Mouse (Mus musculus): ENCODE data around the gene Urb2. TPM values are rescaled to one million over a fixed set of nuclear protein-coding genes. Genes with fewer than 3 reads are reported as not detected.

Gene Urb2
- total RNA-seq, 2 experiments from 2014 or later = 8.5 to 10.9 TPM

DNA sequence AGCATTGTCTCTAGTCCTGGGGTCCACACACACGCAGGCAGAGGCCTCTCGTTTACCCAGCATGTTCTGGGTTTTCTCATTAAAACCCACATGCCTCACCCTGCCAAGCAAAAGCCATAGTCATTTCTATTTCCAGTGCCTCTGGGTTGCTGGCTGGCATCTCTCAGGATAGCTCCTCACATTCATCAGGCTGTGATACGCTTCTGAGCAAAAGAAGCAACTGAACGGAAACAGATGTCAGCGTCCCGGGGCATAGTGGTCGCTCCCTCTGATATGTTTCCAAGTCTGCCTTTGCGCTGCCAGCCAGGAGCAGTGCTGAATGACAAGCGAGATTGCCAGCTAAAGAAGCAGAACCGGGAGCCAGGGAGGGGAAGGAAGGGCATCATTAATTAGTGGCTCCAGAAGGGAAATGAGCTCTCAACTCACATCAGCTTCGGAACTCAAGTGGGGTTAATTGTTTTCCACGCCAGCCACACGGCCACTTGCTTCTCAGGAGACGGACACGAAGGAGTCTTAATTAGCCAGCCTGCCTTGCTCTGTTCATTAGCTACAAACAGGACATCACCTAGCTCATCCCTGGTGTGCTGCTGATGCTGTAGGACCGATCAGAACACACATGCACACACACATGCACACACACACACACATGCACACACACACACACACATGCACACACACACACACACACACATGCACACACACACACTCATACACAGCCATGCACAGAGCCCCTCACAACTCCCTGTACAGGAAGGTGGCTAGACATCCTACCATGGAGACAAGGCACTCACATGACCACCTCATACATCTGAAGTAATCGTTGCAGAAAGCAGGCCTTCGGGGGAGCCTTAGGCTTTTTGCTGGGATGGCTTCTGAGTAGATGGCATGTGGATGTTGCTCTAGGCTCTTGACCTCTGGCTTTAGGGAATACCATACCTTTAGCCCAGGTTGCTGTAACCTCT lies 49.3 kb downstream of the Urb2 start:
- ATAC-seq (replicated peaks; ENCODE audit: low FRiP score, poor library complexity, severe bottlenecking) = no peak

DNA sequence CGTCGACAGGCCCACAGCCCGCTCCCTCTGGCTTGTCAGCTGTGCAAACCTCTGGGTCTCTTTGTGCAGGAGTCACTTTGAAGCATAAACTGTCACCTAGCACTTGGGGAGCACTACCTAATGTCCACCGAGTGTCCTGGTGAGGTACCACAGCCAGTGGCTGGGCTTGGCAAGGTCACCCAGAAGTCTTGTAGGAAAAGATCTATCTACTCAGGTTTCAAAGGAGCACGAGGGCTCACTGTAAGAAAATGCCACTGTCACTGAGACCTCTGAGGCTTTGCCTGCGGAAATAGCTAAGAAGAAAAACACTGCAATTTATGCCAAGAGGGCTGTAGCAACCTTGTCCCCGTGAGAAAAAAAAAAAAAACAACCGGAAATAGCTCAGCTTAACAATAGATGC lies 54.7 kb downstream of the Urb2 start:
- ATAC-seq (replicated peaks; ENCODE audit: low FRiP score, poor library complexity, severe bottlenecking) = no peak

DNA sequence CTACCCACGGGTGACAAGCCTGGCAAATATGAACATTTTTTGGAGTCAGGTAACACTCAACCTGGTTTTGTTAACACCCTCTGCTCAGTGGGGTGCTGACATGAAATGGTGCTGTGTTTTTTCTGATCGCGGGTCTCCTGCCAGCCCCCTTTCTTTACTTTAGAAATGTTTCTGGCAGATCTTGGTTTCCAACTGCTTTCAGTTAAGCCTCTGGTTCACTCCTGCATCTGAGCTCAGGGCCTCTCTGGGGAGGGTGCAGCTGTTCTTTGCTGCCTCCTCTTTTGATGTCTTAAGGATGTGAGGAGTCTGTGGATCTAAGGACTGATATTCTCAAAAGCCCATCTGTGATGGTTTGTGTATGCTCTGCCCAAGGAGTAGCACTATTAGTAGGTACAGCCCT lies 55.1 kb downstream of the Urb2 start:
- ATAC-seq (replicated peaks; ENCODE audit: low FRiP score, poor library complexity, severe bottlenecking) = no peak

DNA sequence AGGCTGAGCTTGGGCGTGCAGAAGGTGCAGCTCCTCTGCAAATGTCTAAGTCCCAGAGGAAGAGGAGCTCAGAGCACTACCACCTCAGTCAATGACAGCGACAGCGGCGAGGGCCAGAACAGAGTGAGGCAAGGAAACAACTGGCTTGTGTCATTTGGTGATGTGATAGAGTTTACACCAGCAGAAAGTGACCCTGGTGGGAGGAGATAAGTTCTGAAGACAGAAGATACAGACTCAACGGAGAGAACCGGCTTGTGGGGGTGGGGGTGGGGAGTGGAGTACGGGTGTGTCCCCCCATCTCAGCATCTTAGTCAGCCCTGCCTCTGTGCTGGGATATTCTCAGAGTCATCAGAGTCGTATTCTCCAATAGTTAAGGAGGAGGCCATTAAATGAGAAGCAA lies 56.1 kb downstream of the Urb2 start:
- ATAC-seq (replicated peaks; ENCODE audit: low FRiP score, poor library complexity, severe bottlenecking) = peak; percentile 82

DNA sequence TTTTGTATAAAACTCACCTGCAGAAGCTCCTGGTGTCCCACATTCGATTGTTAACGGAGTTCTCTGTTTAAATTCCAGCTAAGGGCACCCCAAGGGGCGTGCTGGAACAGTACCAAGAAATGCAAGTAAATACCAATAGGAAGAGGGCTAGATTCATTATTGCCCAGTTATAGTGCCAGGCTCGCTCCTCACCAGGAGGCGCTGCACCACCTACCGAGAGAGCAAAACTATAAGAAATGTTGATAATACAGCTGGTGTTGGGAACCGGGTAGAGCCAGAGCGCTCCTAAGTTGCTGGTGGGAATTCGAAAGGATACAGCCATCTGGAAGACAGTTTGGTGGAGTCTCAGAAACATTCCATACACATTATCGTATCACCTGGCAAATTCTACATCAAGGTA lies 56.7 kb downstream of the Urb2 start:
- ATAC-seq (replicated peaks; ENCODE audit: low FRiP score, poor library complexity, severe bottlenecking) = peak; percentile 61; the same call in 1 of the 2 replicates

DNA sequence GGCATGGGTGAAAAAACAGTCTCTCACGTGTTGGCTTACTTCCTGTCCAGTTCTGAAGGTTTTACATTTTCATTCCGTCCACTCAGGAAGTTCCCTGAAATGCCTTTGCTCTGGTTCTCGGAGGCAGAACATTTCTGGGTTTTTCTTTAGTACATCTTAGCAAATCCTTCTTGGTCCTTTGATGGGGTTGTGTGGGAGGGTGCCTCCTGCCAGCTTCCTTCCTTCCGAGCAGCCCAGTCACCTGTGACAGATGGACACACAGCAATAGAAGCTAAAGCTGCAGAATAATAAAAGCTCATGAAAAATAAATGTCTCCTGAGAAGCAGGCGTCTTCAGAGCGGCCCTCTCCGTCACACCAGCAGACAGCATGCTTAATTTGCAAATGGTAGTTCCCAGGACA lies 57.7 kb downstream of the Urb2 start:
- no peak for ATAC-seq (replicated peaks; ENCODE audit: low FRiP score, poor library complexity, severe bottlenecking)

DNA sequence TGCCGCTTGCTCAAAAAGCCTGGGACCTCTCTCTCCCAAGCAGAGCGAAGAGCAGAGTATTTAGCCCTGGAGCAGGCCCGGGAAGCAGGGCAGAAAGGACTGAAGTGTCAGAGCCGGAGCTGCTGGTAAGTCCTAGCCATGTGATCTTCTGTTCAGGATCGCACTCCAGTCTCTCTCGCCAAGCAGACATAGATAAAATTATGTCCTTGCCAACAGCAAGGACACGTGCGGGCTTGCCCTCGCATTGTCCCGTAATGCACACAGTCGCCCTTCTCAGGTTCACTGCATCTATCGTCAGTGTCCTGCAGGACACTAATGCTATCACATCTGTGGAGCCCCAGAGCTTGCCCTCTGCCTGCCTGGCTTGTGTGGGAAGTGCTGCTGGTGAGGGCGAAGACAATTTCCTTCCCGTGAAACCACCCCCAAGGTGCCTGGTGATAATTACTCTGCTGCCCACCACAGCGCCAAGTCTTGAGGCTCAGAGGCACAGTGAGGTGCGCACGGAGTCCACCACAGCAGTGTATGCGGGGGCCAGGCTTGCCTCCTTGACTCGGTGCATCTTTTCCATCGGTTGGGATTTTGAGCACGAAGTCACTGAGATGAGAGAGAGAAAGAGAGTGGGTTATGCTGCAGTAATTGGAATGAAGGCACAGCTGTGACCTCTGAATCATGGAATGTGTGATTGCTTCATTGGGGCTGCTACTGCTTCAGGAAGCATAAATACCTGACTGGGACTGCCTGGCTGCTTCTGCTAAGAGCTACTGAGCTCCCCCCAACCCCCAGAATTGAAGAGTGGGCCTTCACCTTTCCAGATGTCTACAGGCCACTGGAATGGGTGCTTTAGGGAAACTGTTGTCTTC lies 59.4 kb downstream of the Urb2 start:
- ATAC-seq (replicated peaks; ENCODE audit: low FRiP score, poor library complexity, severe bottlenecking) = no peak

DNA sequence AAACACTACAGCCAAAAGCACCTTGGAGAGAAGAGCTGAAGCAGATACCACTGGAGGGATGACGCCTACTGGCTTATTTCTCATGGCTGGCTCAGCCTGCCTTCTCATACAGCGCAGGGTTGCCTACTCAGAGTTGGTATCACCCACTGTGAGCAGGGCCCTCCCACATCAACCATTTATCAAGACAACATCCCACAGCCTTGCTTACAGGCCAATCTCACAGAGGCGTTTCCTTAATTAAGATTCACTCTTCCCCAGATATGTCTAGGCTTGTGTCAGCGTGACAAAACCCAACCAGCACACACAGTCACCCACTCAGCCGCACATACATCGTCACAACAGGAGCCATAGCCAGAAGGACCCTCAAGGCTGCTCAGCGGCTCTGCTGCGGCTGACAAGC lies 61.3 kb downstream of the Urb2 start:
- ATAC-seq (replicated peaks; ENCODE audit: low FRiP score, poor library complexity, severe bottlenecking) = no peak

DNA sequence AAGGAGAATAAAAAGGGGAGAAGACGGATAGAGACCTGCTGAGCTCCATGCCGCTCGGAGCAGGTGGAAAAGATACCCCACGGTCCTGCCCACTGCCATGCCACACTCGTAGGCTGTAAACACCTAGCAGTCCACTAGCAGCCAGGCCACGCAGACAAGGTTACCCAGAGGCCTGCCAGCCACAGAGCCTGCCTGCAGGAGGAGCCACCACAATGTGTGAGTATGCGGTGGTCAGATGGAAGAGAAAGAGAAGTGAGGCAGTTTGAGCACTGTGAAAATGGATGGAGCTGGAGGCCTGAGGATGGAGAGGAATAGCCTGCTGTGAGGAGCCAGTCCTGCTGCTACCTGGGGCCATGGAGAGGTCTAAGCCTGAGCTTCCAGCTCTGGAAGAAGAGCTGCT lies 62.3 kb downstream of the Urb2 start:
- no peak for ATAC-seq (replicated peaks; ENCODE audit: low FRiP score, poor library complexity, severe bottlenecking)

DNA sequence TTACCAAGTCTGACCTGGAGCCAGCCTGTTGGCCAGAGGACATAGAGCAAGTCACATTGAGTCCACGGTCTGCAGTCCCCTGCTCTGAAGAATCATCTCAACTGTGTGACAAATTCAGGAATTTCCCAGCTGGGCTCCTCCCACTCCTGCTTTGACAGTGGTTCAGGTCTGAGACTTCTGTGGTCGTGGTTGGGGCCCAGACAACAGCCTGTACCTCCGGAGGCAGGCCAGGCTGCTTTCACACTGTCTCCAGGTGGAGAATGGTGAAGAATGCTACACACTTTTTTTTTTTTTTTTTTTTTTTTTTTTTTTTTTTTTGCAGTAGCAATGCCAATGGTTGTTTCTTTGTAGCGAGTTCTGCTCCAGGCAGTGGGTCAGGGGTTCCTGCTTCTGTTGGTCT lies 64.4 kb downstream of the Urb2 start:
- ATAC-seq (replicated peaks; ENCODE audit: low FRiP score, poor library complexity, severe bottlenecking) = no peak

DNA sequence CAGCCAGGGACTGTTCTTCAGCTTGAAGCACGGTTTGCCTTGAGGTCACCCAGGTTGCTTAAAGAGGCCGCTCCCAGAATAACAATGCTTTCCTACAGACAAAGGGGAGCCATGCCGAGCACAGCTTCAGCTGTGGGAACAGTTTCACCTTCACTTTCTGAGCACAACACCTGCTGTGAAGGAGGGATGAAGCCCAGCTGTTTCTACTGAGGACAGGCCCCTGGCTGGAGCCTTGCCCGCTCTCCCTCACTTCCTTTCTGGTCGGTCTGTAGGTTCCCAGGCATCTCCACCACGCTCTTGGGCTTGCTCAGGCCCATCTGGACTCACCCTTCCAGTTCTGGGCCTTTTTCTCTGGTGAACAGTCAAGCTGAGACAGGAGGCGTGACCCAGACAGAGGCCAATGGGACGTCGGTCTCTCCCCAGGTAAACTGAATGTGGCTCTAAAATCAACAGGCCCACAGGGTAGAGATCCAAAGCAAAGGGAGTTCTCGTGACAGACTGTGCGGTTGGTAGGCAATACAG lies 66.8 kb downstream of the Urb2 start:
- ATAC-seq (replicated peaks; ENCODE audit: low FRiP score, poor library complexity, severe bottlenecking) = no peak

DNA sequence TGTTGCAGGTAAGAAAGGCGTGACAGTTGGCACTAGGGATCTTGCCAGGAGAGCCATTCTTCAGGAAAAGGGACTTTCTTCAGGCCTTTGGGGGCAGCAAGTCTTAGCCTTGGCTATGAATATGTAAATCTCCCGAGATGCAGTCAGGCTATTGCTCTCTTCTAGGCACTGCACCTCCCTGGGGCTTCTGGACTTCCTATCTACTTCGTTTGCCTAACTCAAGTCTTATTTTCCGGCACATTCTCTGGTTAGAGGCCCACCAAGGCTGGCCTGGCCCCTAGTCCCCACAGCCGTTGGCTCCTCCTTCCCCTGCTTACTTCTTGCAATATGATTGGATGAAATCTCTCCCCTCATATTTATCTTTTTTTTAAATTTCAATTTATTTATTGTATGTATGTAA lies 67.7 kb downstream of the Urb2 start:
- no peak for ATAC-seq (replicated peaks; ENCODE audit: low FRiP score, poor library complexity, severe bottlenecking)

DNA sequence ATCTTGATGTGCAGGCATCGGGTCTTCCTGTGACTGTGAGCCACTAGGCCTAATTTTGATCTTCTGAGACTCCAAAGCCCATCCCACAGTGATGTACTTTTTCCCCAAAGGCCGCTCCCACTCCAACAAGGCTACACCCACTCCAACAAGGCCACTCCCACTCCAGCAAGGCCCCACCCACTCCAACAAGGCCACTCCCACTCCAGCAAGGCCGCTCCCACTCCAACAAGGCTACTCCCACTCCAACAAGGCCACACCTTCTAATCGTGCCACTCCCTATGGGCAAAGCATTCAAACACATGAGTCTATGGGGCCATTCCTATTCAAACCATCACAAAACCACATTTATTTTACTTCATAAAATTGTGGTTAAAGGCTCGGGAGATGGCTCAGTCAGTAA lies 69.2 kb downstream of the Urb2 start:
- peak; percentile 61; the same call in 1 of the 2 replicates for ATAC-seq (replicated peaks; ENCODE audit: low FRiP score, poor library complexity, severe bottlenecking)

Other genes with a start within 250 kb of the Urb2 start
- gene Rab4a, start 215.5 kb upstream of the Urb2 start, total RNA-seq (2015; ENCODE audit: low replicate concordance) = 1.7 and 3.6 TPM in 2 replicates
- gene Rab4a, start 215.5 kb upstream of the Urb2 start, total RNA-seq (2017; ENCODE audit: low replicate concordance) = 3.3 TPM in 1 of 2 replicates, not detected in the other
- gene Ccsap, start 161.3 kb upstream of the Urb2 start, total RNA-seq (2015; ENCODE audit: low replicate concordance) = 28.1 and 31.4 TPM in 2 replicates
- gene Ccsap, start 161.3 kb upstream of the Urb2 start, total RNA-seq (2017; ENCODE audit: low replicate concordance) = 35.5 and 42.4 TPM in 2 replicates
- gene Acta1, start 126.8 kb upstream of the Urb2 start, total RNA-seq (2015; ENCODE audit: low replicate concordance) = not detected in 2 replicates
- gene Acta1, start 126.8 kb upstream of the Urb2 start, total RNA-seq (2017; ENCODE audit: low replicate concordance) = 0.39 and 4.5 TPM in 2 replicates
- 32.1 and 35.2 TPM in 2 replicates for gene Nup133, start 72.2 kb upstream of the Urb2 start, total RNA-seq (2015; ENCODE audit: low replicate concordance)
- gene Nup133, start 72.2 kb upstream of the Urb2 start, total RNA-seq (2017; ENCODE audit: low replicate concordance) = 46.0 and 49.7 TPM in 2 replicates
- gene Abcb10, start 38.4 kb upstream of the Urb2 start, total RNA-seq (2015; ENCODE audit: low replicate concordance) = 465 and 471 TPM in 2 replicates
- 483 and 625 TPM in 2 replicates for gene Abcb10, start 38.4 kb upstream of the Urb2 start, total RNA-seq (2017; ENCODE audit: low replicate concordance)
- gene Taf5l, start 111 bp upstream of the Urb2 start, total RNA-seq (2015; ENCODE audit: low replicate concordance) = 45.0 and 46.9 TPM in 2 replicates
- gene Taf5l, start 111 bp upstream of the Urb2 start, total RNA-seq (2017; ENCODE audit: low replicate concordance) = 40.3 and 41.6 TPM in 2 replicates
- 25.2 TPM in 1 of 2 replicates, not detected in the other for gene Galnt2, start 209.9 kb downstream of the Urb2 start, total RNA-seq (2015; ENCODE audit: low replicate concordance)
- gene Galnt2, start 209.9 kb downstream of the Urb2 start, total RNA-seq (2017; ENCODE audit: low replicate concordance) = 15.5 TPM in 1 of 2 replicates, not detected in the other